Mouse (Mus musculus): ENCODE measurements around the gene Ak2.
A peak's percentile ranks its signal among the peaks of the same experiment; 100 is the strongest.

Ak2 gene

GRCm38 (mm10) chr4:129035851-129036445 is 44.2 kb downstream of the Ak2 start:
- DNase-seq (ENCODE audit: low read depth, low spot score): no peak

GRCm38 (mm10) chr4:129047721-129048421 is 56.1 kb downstream of the Ak2 start:
- no peak for DNase-seq (ENCODE audit: low read depth, low spot score)

GRCm38 (mm10) chr4:129048501-129049305 is 56.9 kb downstream of the Ak2 start:
- peak; percentile 77 for DNase-seq (ENCODE audit: low read depth, low spot score)

- DNase-seq (ENCODE audit: low read depth, low spot score): peak; percentile 77
Measured at GRCm38 (mm10) chr4:129049306-129050011, 57.7 kb downstream of the Ak2 start.

GRCm38 (mm10) chr4:129050365-129050764 is 58.6 kb downstream of the Ak2 start:
- DNase-seq (ENCODE audit: low read depth, low spot score): no peak

GRCm38 (mm10) chr4:129050901-129051417 is 59.2 kb downstream of the Ak2 start:
- no peak for DNase-seq (ENCODE audit: low read depth, low spot score)

GRCm38 (mm10) chr4:129051461-129052183 is 59.9 kb downstream of the Ak2 start:
- DNase-seq (ENCODE audit: low read depth, low spot score): no peak

- DNase-seq (ENCODE audit: low read depth, low spot score): no peak
Measured at GRCm38 (mm10) chr4:129054757-129055156, 63.0 kb downstream of the Ak2 start.

- no peak for DNase-seq (ENCODE audit: low read depth, low spot score)
Measured at GRCm38 (mm10) chr4:129055562-129055961, 63.8 kb downstream of the Ak2 start.

- DNase-seq (ENCODE audit: low read depth, low spot score): peak; percentile 84
Measured at GRCm38 (mm10) chr4:129057533-129058206, 65.9 kb downstream of the Ak2 start.

GRCm38 (mm10) chr4:129058207-129059092 is 66.7 kb downstream of the Ak2 start, which contains the start of gene Rnf19b:
Gene Rnf19b (plus strand): TSS chr4:129058271.
- DNase-seq (ENCODE audit: low read depth, low spot score): no peak

- no peak for DNase-seq (ENCODE audit: low read depth, low spot score)
Measured at GRCm38 (mm10) chr4:129059125-129059551, 67.4 kb downstream of the Ak2 start.

GRCm38 (mm10) chr4:129059922-129060321 is 68.2 kb downstream of the Ak2 start:
- no peak for DNase-seq (ENCODE audit: low read depth, low spot score)
